Mouse (Mus musculus): ENCODE data around the gene Srsf4.
A peak's percentile ranks its signal among the peaks of the same experiment; 100 is the strongest.

Srsf4 gene

GRCm38 (mm10) chr4:131873293-131874168, at the start of gene Srsf4:
Gene Srsf4, plus strand, starts transcription at chr4:131873617.
- DNase-seq (ENCODE audit: low read depth): peak; percentile 96

GRCm38 (mm10) chr4:131824939-131825338, 48.5 kb upstream of the Srsf4 start:
- no peak for DNase-seq (ENCODE audit: low read depth)

GRCm38 (mm10) chr4:131825830-131826229, 47.6 kb upstream of the Srsf4 start:
- peak; percentile 9 for DNase-seq (ENCODE audit: low read depth)

GRCm38 (mm10) chr4:131826905-131827304, 46.5 kb upstream of the Srsf4 start:
- peak; percentile 11 for DNase-seq (ENCODE audit: low read depth)

- DNase-seq (ENCODE audit: low read depth): no peak
Observed at GRCm38 (mm10) chr4:131829123-131829522, 44.3 kb upstream of the Srsf4 start.

GRCm38 (mm10) chr4:131831546-131832045, 41.8 kb upstream of the Srsf4 start:
- DNase-seq (ENCODE audit: low read depth): no peak

- no peak for DNase-seq (ENCODE audit: low read depth)
Observed at GRCm38 (mm10) chr4:131832759-131833407, 40.5 kb upstream of the Srsf4 start.

- no peak for DNase-seq (ENCODE audit: low read depth)
Observed at GRCm38 (mm10) chr4:131833971-131834609, 39.3 kb upstream of the Srsf4 start.

- no peak for DNase-seq (ENCODE audit: low read depth)
Observed at GRCm38 (mm10) chr4:131836351-131836881, 37.0 kb upstream of the Srsf4 start.

- DNase-seq (ENCODE audit: low read depth): no peak
Observed at GRCm38 (mm10) chr4:131836891-131837491, 36.4 kb upstream of the Srsf4 start.

GRCm38 (mm10) chr4:131837872-131838524, 35.4 kb upstream of the Srsf4 start, which contains the start of gene Ptpru:
Gene Ptpru, minus strand, starts transcription at chr4:131838288.
- DNase-seq (ENCODE audit: low read depth): peak; percentile 83

GRCm38 (mm10) chr4:131843290-131843743, 30.1 kb upstream of the Srsf4 start, which contains the start of gene Mecr:
Gene Mecr, plus strand, starts transcription at chr4:131843470.
- peak; percentile 93 for DNase-seq (ENCODE audit: low read depth)

GRCm38 (mm10) chr4:131845991-131846778, 27.2 kb upstream of the Srsf4 start:
- DNase-seq (ENCODE audit: low read depth): no peak

- no peak for DNase-seq (ENCODE audit: low read depth)
Observed at GRCm38 (mm10) chr4:131848082-131848481, 25.3 kb upstream of the Srsf4 start.

- peak; percentile 25 for DNase-seq (ENCODE audit: low read depth)
Observed at GRCm38 (mm10) chr4:131849986-131850638, 23.3 kb upstream of the Srsf4 start.

- no peak for DNase-seq (ENCODE audit: low read depth)
Observed at GRCm38 (mm10) chr4:131854950-131855349, 18.5 kb upstream of the Srsf4 start.

GRCm38 (mm10) chr4:131860492-131861340, 12.7 kb upstream of the Srsf4 start:
- peak; percentile 80 for DNase-seq (ENCODE audit: low read depth)

GRCm38 (mm10) chr4:131861341-131861739, 12.1 kb upstream of the Srsf4 start:
- DNase-seq (ENCODE audit: low read depth): no peak

Data from NIH3T3 (cell line).